Mouse (Mus musculus) heart, embryonic 11.5 days (tissue): Measurements from ENCODE around the gene Dock6. TPM values are rescaled to one million over a fixed set of nuclear protein-coding genes. Genes with fewer than 3 reads are reported as not detected.

Experiments
- ATAC-seq: fragments of 200-750 bp; cut with Nextera tagmentation; replicated peaks from 2 replicates; pipeline ENCODE4 v1.8.0; 2017; ENCODE audit warnings: moderate library complexity; ENCODE audit not compliant: insufficient number of reproducible peaks, low FRiP score, low TSS enrichment
- H3K27ac ChIP-seq: fragments of 300-500 bp; sonication (generic); 2 replicates; pipeline ENCODE4 v1.5.1; 2014; ENCODE audit warnings: mild to moderate bottlenecking, low read depth, low read length
- H3K27me3 ChIP-seq: fragments of 300-500 bp; sonication (generic); 2 replicates; pipeline ENCODE4 v1.6.1; 2014; ENCODE audit warnings: mild to moderate bottlenecking, low read length, mixed read lengths; ENCODE audit not compliant: control insufficient read depth, insufficient read depth
- H3K36me3 ChIP-seq: fragments of 300-500 bp; sonication (generic); 2 replicates; pipeline ENCODE4 v1.6.1; 2014; ENCODE audit warnings: mild to moderate bottlenecking, low read length, moderate library complexity, mixed read lengths; ENCODE audit not compliant: control insufficient read depth, insufficient read depth
- H3K4me1 ChIP-seq: fragments of 300-500 bp; sonication (generic); 2 replicates; pipeline ENCODE4 v1.6.1; 2014; ENCODE audit warnings: low read length; ENCODE audit not compliant: control insufficient read depth, insufficient read depth
- H3K4me2 ChIP-seq: fragments of 300-500 bp; sonication (generic); 2 replicates; pipeline ENCODE4 v1.6.1; 2014; ENCODE audit warnings: mild to moderate bottlenecking, moderate library complexity
- H3K4me3 ChIP-seq: fragments of 300-500 bp; sonication (generic); 2 replicates; pipeline ENCODE4 v1.5.1; 2014; ENCODE audit warnings: low read depth, low read length
- H3K9ac ChIP-seq: fragments of 300-500 bp; sonication (generic); 2 replicates; pipeline ENCODE4 v1.6.1; 2014; ENCODE audit warnings: mild to moderate bottlenecking, low read depth, low read length, moderate library complexity
- H3K9me3 ChIP-seq: fragments of 300-500 bp; sonication (generic); replicated peaks from 2 replicates; pipeline ENCODE4 v1.6.1; 2016; ENCODE audit warnings: low read length; ENCODE audit not compliant: control insufficient read depth
- WGBS: fragments of 180-500 bp; shearing (Covaris S2); extraction: QIAGEN DNeasy Blood & Tissue Kit; methylation state at CpG from one replicate; pipeline ENCODE4 v1.1.7; 2014; ENCODE audit not compliant: insufficient replicate concordance; 5-methylcytosine and 5-hydroxymethylcytosine counted together
- polyA plus RNA-seq: library from polyadenylated mRNA; unstranded; fragments of >200 nt; fragmentation: Nextera tagmentation; extraction: Ambion mirVana; gene quantifications from 2 replicates; pipeline ENCODE4 v1.2.1, GENCODE M21; 2014

Dock6 gene
- polyA plus RNA-seq, 1 experiment from 2014 or later, result 50.1 TPM

DNA sequence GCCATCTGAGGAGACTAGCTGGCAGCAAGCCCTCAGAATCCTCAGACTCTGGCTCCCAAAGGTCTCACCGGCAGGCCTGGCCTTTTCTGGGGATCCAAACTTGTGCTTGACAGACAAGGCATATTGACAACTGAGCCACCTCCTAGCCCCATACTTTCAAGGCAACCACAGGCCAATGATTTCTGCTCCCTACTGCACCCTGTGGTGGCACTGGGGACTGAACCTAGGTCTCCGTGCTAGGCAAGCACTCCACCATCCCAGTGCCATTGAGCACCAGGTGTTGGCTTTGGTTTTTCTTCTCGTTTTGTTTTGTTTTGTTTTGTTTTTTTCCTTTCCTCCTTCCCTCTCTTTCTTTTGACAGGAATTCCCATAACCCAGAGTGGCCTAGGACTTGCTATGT is 43.9 kb downstream of the Dock6 start:
- 51% methylated on average over 3 of the region's 3 CpGs for WGBS
- no peak for ATAC-seq
- no peak overlapping the region for H3K4me3 ChIP-seq
- H3K27me3 ChIP-seq, result no peaks in the 10 kb centered on the region
- H3K4me2 ChIP-seq, result no peak overlapping the region
- H3K4me1 ChIP-seq, result no peaks in the 10 kb centered on the region
- H3K9me3 ChIP-seq, result no peaks in the 10 kb centered on the region
- no peak overlapping the region for H3K9ac ChIP-seq
- H3K27ac ChIP-seq, result no peak overlapping the region
- peaks cover 5% of the 10 kb centered on the region for H3K36me3 ChIP-seq

DNA sequence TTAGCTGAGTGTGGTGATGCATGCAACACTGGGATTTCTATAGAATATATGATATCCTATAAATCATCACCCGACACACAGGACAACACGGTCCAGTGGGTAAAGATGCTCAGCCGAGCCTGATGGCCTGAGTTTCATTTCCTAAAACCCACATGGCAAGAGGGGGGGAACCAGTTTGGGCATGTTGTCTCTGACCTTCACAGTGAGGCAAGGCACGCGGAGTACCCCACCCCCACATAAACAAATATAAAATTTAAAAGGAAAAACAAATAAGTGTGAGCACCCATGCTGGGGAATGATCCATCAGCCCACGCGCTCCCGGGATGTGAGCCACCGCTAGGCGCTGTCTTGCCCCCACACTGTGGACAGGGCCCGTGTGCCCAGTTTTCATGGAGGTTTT is 45.5 kb downstream of the Dock6 start:
- no peaks in the 10 kb centered on the region for H3K27me3 ChIP-seq
- H3K27ac ChIP-seq, result no peak overlapping the region
- 86% methylated on average over 11 of the region's 11 CpGs for WGBS
- no peaks in the 10 kb centered on the region for H3K4me1 ChIP-seq
- no peaks in the 10 kb centered on the region for H3K9me3 ChIP-seq
- ATAC-seq, result no peak
- H3K4me3 ChIP-seq, result no peak overlapping the region
- peaks cover 8% of the 10 kb centered on the region; the same call in 1 of the 2 replicates for H3K36me3 ChIP-seq
- H3K9ac ChIP-seq, result no peak overlapping the region
- no peak overlapping the region for H3K4me2 ChIP-seq

- Histone ChIP-seq H3K27me3 (no peaks in the 10 kb centered on the region), H3K27ac (no peak overlapping the region), H3K36me3 (peaks cover 9% of the 10 kb centered on the region; the same call in 1 of the 2 replicates), H3K4me3 (no peak overlapping the region), H3K4me1 (no peaks in the 10 kb centered on the region), H3K9ac (no peak overlapping the region), H3K4me2 (no peak overlapping the region), H3K9me3 (no peaks in the 10 kb centered on the region)
- no peak for ATAC-seq
- 52% methylated on average over 3 of the region's 3 CpGs for WGBS
Measured at GRCm38 (mm10) chr9:21806363-21806762, 46.1 kb downstream of the Dock6 start.

GRCm38 (mm10) chr9:21803986-21804644 is 48.3 kb downstream of the Dock6 start:
- ATAC-seq, result peak; percentile 73
- no peaks in the 10 kb centered on the region for H3K27me3 ChIP-seq
- peaks cover 13% of the 10 kb centered on the region for H3K36me3 ChIP-seq
- no peaks in the 10 kb centered on the region for H3K4me1 ChIP-seq
- H3K4me2 ChIP-seq, result peak overlapping the region; percentile 39
- WGBS, result 29% methylated on average over 13 of the region's 13 CpGs
- H3K4me3 ChIP-seq, result 0 out of 2 replicates have a peak overlapping the region, but pooled peaks have one; percentile 3
- H3K27ac ChIP-seq, result 0 out of 2 replicates have a peak overlapping the region, but pooled peaks have one; percentile 4
- no peaks in the 10 kb centered on the region for H3K9me3 ChIP-seq
- peak overlapping the region; percentile 10; the same call in 1 of the 2 replicates for H3K9ac ChIP-seq

DNA sequence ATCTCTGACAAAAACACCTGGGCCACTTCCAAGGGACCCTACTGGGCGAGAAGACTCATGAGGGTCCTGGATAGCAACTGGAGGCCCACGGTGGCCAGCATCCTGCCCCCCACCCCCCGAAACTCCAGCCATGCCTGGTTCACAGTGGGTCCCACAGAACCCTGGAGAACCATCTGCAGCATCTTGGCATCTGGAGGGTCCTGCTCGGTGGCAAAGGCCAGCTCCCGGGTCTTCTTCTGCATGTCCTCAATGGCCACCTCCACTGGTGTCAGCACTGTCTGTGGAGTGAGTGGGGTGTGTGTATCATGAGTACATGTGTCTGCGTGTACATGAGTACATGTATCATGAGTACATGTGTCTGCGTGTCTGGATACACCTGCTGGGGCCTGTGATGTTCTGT is 50.8 kb downstream of the Dock6 start:
- ATAC-seq, result no peak
- H3K4me2 ChIP-seq, result no peak overlapping the region
- H3K27ac ChIP-seq, result no peak overlapping the region
- H3K9me3 ChIP-seq, result no peaks in the 10 kb centered on the region
- H3K4me1 ChIP-seq, result peaks cover 10% of the 10 kb centered on the region
- WGBS, result 83% methylated on average over 7 of the region's 7 CpGs
- H3K36me3 ChIP-seq, result peaks cover 10% of the 10 kb centered on the region
- H3K4me3 ChIP-seq, result no peak overlapping the region
- no peak overlapping the region for H3K9ac ChIP-seq
- H3K27me3 ChIP-seq, result no peaks in the 10 kb centered on the region

GRCm38 (mm10) chr9:21801121-21801520 is 51.3 kb downstream of the Dock6 start:
- no peak overlapping the region for H3K27ac ChIP-seq
- ATAC-seq, result no peak
- 76% methylated on average over 7 of the region's 7 CpGs for WGBS
- H3K36me3 ChIP-seq, result peaks cover 10% of the 10 kb centered on the region
- no peak overlapping the region for H3K9ac ChIP-seq
- no peak overlapping the region for H3K4me2 ChIP-seq
- no peaks in the 10 kb centered on the region for H3K9me3 ChIP-seq
- no peaks in the 10 kb centered on the region for H3K27me3 ChIP-seq
- H3K4me3 ChIP-seq, result no peak overlapping the region
- H3K4me1 ChIP-seq, result peaks cover 14% of the 10 kb centered on the region

GRCm38 (mm10) chr9:21799010-21799350 is 53.5 kb downstream of the Dock6 start:
- ATAC-seq, result no peak
- Histone ChIP-seq H3K9ac (no peak overlapping the region; the same call in 1 of the 2 replicates), H3K4me1 (peaks cover 19% of the 10 kb centered on the region), H3K4me3 (peak overlapping the region; percentile 92), H3K9me3 (no peaks in the 10 kb centered on the region), H3K36me3 (peaks cover 24% of the 10 kb centered on the region), H3K4me2 (peak overlapping the region; percentile 81), H3K27ac (peak overlapping the region; percentile 92), H3K27me3 (no peaks in the 10 kb centered on the region)
- WGBS, result 57% methylated on average over 3 of the region's 3 CpGs

DNA sequence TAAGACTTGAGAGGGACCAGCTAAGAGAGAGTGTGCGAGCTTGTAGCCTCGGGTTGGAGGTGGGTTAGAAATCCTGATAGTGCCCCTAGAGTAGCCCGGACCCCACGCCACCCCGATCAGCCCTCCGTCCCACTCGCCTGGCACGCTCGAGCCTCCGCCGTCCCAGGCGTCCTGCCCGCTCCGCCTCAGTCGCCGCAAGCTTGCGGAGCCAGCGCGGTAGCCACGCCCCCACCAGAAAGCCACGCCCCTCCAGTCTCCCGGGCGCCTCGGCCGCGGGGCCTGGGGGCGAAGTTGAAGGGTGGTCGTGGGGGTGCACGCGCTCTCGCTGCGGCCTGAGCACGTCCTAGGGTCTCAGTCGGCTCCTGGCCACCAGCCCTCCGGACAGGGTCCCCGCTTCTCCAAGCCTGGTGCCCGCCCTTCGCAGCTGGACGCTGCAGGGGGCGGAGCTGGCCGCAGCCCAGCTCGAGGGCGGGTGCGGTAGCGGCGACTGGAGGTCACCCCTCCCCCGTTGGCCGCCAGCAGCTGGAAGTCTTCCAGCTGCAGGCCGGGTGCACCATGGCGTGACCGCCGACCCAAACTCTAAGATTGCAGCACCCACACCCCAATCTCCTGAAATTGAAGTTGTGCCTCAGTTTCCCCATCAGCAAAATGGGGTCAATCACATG is 54.0 kb downstream of the Dock6 start, which contains the start of gene Kank2:
Kank2 (minus strand) TSS at position 400 of the 665 bp plus-strand sequence.
- under 1% methylated on average over 52 of the region's 52 CpGs for WGBS

More for the DNA sequence above, 54.0 kb downstream of the Dock6 start, which contains the start of gene Kank2:
- H3K4me3 ChIP-seq, result peak within 1 kb of the TSS; percentile 92
- peaks cover 19% of the 10 kb centered on the region for H3K4me1 ChIP-seq
- peaks cover 29% of the 10 kb centered on the region for H3K36me3 ChIP-seq
- ATAC-seq, result peak; percentile 78
- no peaks in the 10 kb centered on the region for H3K27me3 ChIP-seq
- peak within 1 kb of the TSS; percentile 81 for H3K4me2 ChIP-seq
- no peaks in the 10 kb centered on the region for H3K9me3 ChIP-seq
- H3K9ac ChIP-seq, result peak within 1 kb of the TSS; percentile 88
- H3K27ac ChIP-seq, result peak within 1 kb of the TSS; percentile 92
